Mouse (Mus musculus): ENCODE results near the gene L3mbtl3. TPM values are rescaled to one million over a fixed set of nuclear protein-coding genes. Genes with fewer than 3 reads are reported as not detected.

L3mbtl3 gene
- total RNA-seq, 2 experiments from 2014 or later: 4.2 TPM

DNA sequence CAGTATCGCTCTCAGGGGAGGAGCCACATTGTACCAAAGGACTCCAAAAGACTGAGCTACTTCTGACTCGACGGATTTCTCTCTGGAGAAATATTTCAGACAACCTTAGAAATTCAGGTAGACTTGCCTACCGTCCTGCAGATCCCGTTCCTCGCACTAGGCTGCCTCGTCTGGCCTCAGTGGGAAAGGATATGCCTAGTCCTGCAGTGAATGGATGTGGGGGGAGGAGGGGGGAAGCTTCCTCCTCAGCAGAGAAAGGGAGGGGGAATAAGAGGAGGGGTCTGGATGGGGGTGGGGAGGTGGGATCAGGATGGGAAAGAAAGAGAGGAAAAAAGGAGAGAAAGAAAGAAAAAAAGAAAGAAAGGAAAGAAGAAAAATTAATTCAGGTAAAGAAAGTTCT lies 28.2 kb downstream of the L3mbtl3 start:
- no peak for ATAC-seq (replicated peaks; ENCODE audit: low FRiP score, low TSS enrichment, poor library complexity, severe bottlenecking)

DNA sequence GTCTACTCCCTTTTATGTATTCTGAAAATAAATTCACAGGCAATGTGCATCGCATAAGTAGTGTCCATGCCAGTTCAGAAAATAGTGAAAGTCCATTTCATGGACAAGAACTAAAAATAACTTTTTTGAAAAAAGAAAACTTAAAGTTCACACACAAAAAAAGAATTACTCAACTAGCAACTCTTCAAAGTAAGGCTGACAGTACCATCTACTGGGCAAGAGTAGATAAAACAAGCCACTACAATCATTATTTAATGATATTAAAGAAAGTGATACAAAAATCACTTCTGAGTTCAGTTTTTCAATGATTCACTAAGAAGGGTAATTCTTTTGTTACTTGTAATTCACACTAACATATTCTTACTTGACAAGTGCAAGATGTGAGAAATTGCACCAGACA lies 29.9 kb downstream of the L3mbtl3 start:
- ATAC-seq (replicated peaks; ENCODE audit: low FRiP score, low TSS enrichment, poor library complexity, severe bottlenecking): no peak

DNA sequence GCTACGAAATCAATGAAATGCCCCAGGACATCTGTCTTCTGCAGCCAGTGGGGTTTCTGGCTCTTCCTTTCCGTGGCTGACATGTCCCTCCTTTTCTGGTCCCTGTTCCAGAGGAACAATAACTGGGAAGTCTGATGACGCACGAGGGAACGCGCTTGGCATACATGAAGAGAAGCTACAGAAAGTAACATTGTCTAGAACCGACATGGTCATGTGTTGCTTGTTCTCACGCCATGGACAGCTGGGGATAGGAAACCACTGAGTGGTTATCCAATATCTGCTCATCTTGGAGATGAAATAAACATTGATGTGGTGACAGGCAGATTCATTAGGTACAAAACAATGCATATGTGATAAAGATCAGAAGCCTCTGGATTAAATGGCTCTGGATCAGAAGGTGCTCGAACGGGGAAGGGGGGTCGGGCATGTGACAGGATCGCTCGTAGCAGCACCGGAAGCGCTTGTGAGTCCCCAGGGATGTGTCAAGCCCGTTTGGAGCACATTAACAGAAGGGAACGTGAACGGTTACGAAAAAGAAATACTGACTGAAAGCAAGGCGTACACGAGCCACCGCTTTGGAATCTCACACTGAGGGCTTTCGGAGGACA lies 37.8 kb downstream of the L3mbtl3 start:
- no peak for ATAC-seq (replicated peaks; ENCODE audit: low FRiP score, low TSS enrichment, poor library complexity, severe bottlenecking)

DNA sequence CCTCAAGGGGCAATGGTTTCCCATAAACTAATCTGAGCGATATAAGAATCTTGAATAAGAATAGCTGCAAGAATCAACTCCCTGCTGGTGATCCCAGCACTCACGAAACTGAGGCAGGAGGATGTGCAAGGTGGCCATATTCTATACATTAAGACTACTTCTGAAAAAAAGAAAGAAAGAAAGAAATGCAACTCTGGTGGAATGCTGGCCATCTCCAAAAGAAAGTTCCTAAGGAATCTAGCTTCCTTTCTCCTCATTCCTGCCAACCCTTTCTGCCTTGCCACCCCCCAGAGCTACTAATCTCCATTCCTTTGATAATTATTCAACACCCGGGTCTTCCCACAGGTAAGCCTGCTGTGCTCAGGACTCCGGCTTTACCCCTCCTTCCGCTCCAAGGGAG lies 41.8 kb downstream of the L3mbtl3 start:
- ATAC-seq (replicated peaks; ENCODE audit: low FRiP score, low TSS enrichment, poor library complexity, severe bottlenecking): no peak

DNA sequence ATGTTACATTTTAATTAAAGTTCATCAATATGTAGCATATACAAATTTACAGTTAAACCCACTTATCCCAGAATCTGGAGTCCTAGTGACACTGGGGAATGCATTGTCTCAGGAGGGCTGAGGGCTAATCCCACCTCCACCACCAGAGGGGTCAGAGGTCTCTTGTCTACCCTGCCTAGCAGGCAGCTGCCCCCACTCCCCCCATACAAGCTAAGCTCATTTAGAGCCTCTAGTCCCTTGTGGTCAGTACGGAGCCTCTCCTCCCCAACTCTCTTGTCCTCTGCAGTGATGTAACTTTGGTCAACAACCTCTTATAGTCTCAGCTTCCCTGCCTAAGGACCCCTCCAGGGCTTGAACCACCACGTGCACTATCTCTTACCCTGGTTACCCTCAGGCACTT lies 43.0 kb downstream of the L3mbtl3 start:
- ATAC-seq (replicated peaks; ENCODE audit: low FRiP score, low TSS enrichment, poor library complexity, severe bottlenecking): no peak

DNA sequence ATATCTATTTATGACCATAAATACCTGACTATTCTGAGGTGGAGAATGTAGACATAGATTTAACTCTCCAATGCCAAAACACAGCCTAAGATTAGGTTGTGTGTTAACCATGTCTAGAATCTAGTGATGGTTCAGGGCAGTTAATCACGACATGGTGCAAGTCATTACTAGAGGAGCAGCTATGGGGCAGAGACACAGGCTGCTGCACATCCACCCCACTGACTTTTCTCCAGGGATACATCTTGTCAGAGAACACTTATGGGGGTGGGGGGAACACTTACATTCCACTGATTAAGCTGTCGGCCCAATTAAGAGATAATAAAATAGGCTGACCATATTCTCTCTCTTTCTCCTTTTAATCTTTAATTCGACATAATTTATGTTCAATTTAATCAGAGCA lies 46.9 kb downstream of the L3mbtl3 start:
- no peak for ATAC-seq (replicated peaks; ENCODE audit: low FRiP score, low TSS enrichment, poor library complexity, severe bottlenecking)

DNA sequence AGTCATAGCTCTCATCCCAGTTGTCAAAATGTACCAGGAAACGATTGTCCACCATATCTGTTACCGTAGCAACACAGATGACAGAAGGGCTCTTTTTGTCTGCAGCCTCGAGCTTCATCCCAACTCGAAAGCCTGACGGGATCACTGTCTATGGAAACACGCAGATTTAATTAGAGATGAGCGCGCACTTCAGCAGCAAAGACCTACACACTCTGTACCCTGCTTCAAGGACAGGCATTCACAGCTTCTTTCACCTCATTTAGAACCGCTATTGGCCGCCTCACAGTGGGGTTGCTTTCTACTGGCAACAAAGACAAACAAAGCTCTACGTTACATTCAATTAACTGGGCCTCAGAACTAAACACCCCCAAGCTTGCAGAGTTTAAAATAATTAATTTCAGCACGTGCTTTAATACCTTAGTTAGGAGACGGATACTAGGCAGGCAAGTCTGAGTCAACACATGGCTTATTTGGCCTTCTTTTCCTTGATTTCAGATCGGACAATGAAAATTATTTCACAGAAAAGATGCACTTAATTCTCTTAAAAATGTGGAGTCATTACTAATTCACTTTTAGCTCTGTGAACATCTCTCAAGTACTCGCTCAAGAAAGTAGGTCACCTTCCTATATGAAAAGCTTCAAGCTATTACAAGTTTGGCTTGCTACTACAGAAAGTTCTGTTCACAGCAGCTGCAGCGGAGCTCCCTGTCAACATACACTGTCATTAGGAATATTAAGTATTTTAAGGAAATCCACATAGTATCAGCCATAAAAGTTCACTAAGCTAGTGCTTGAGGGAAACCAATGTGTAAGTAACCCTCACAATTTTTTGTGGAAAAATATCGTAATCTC lies 47.9 kb downstream of the L3mbtl3 start:
- ATAC-seq (replicated peaks; ENCODE audit: low FRiP score, low TSS enrichment, poor library complexity, severe bottlenecking): no peak

DNA sequence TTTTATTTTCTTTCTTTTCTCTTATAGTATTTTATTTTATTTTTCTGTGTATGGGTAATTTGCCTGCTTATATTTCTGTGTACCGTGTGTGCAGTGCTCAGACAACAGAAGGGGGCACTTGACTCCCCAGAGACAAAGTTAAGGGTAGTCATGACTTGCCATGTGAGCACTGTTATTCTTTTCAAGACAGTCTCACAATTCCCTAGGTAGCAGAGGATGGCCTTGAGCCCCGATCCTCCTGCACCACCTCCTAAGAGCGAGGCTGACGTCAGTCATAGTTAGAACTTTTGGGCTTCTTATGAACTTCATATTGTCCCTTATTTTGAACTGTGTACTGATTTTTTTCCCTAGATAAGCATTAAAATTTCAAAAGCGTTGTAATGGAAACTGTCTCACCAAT lies 48.5 kb downstream of the L3mbtl3 start:
- no peak for ATAC-seq (replicated peaks; ENCODE audit: low FRiP score, low TSS enrichment, poor library complexity, severe bottlenecking)

DNA sequence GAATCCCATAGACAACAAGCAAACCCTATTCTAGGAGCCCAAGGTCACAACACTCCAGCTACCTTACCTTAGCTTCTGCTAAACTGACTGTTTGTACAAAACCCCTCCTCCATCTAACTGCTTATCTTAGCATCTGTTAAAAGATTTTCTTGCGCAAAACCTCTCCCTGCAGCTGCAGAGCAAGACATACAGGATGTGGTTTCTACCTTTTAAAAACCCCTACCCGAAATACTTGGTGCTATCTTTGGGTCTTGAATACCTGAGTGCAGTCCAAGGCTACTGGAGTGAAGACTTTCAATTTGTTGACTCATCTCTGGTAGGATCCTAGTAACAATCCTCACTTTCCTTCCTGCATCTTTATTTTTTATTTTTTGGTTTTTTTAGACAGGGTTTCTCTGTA lies 50.5 kb downstream of the L3mbtl3 start:
- no peak for ATAC-seq (replicated peaks; ENCODE audit: low FRiP score, low TSS enrichment, poor library complexity, severe bottlenecking)

DNA sequence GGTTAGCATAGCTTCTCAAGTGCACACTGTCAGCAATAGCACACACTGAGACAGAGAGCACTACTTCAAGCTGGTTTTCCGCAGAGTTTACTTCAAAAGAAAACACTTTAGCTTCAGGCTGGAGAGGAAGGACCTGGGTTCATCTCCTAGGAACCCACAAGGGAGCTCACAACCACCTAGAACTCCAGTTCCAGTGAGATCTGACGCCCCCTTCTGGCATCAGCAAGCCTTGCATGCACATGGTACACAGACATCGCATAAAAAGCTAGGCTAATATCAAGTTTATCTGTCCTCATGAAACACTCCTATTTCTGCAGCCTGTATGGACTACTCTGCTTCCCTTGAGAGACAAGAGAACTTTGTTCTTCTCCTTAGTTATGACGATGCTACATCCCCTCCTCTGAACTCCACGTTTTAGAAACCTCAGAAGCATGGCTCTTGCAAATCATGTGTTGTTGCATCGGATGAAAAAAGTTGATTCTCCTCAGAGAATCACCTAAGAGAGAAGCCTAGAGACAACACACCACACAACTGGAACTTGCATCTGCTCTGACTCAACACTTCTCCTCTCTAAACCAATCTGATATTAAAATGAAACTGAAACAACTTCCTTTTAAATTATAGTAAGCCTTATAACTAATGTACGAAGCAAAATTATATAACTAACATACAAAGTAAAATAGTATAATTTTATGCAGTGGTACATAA lies 53.3 kb downstream of the L3mbtl3 start:
- ATAC-seq (replicated peaks; ENCODE audit: low FRiP score, low TSS enrichment, poor library complexity, severe bottlenecking): peak; percentile 77

DNA sequence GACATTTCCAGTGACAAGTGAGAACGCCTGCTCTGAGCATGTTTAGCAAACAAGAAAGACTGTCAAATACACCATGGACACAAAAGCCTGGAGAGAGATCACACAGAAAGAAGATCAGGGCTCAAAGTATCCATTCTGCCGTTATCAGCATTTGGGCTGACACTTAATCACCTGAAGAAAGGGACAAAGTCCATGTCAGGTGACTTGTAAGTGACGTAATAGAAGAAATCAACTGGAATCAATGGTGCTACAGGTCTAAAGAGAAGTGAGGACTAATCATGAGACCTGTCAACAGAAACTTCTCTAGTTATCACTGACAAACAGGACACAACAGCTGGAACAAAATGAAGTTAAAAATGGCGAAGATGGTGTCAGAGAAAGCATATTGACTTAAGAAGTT lies 55.1 kb downstream of the L3mbtl3 start:
- ATAC-seq (replicated peaks; ENCODE audit: low FRiP score, low TSS enrichment, poor library complexity, severe bottlenecking): no peak

DNA sequence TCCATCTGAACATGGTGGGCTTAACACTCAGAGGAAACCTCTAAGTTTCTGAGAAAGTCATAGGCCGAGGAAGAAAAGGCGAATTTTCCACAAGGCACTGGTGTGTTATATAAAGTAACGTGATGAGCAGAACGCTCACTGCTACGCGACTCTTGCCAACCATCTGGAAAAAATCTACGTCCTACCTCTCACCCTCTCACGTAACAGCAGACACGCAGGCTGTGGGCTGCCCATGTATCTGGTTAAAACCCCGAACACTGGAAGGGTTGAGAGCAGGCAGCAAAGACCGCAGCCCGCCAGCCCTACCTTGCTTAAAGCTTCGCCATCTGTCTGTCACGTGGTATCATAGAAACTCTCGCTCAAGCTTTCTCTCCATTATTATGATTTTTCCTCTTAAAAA lies 61.4 kb downstream of the L3mbtl3 start:
- ATAC-seq (replicated peaks; ENCODE audit: low FRiP score, low TSS enrichment, poor library complexity, severe bottlenecking): no peak

DNA sequence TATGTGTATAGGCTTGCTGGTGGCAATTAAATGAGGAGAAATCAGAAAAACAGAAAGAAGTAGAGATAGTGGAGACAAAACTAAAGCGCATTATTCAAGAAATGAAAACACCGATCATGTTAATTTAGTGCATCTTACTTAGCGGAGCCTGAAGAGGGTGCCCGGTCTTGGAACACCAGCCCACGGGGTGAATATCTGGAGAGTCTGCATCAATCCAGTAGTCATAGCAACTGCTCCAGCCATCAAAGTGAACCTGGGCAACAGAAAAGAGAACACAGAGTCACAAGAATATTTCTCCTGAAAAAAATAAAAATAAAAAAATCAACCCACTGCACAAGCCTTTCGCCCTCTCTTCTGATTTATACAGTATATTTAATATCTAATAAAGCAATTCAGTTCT lies 72.3 kb downstream of the L3mbtl3 start:
- ATAC-seq (replicated peaks; ENCODE audit: low FRiP score, low TSS enrichment, poor library complexity, severe bottlenecking): no peak

DNA sequence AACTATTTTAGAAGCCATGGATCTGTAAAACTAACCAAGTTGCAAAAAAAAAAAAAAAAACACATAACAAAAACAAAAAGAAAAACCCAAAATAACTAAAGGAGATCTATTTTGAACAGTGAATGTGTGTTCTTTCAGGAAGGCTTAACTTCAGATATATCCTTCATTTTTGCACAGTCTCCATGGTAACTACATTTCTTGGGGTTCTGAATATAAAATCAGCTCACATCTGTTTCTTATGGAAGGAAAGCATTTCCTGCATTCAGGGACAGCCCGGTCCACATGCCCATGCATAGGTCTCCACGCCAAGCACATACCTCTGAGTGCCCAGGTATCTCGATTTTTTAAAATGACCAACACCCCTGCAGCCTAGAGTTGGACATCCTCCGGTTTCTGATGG lies 73.4 kb downstream of the L3mbtl3 start:
- no peak for ATAC-seq (replicated peaks; ENCODE audit: low FRiP score, low TSS enrichment, poor library complexity, severe bottlenecking)

DNA sequence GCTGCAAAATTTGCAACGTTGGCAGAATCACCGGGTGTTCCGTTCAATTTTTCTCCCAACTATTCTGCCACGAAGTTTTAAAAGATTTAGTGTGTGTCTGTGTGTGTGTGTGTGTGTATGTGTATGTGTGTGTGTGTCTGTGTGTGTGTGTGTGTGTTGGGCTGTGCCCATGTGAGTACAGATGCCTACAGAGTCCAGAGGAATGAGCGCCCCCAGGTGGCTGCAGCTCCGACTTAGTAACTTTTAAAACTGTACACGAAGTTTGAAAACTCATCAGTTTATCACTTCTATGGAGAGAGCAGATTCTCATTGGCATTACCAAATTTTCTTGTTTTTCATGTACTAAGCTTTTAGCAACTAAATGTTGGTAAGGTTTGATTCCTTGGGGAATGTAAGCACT lies 78.1 kb downstream of the L3mbtl3 start:
- ATAC-seq (replicated peaks; ENCODE audit: low FRiP score, low TSS enrichment, poor library complexity, severe bottlenecking): no peak

DNA sequence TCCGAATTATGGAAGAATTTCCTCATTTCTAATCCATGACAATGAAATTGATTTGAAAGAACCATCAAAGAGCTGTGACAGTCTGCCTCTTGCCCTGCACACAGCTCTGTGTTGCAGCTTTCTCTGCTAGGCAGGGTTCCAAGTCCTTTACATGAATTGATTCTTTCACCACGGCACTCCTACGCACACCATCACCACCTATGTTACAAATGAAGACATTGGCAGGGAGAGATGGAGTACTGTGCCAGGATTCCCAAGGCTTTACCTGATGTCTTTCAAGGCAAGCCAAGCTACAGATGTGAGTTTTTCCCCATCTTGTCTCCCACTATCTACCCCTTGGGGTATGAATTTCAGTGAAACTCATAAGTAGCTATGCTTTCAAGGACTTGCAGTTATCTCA lies 78.6 kb downstream of the L3mbtl3 start:
- no peak for ATAC-seq (replicated peaks; ENCODE audit: low FRiP score, low TSS enrichment, poor library complexity, severe bottlenecking)

DNA sequence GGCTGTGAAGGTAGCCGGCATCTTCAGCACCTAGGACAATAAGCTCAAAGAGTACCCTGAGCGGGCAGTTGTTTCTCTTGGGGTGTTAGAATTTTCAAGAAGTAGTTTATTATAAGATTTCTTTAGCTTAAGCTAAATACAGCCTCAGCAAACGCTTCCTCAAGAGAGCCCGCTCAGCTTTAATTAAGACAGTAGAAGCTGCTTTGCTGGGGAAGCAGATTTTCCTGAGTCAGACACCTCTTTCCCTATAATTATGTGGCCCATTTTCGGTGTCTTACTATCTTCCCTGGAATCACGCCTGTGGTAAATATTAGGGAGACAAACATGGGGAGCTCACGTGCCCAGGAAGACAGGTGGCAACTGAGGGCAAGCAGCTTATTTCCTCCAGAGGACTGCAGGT lies 88.6 kb downstream of the L3mbtl3 start:
- no peak for ATAC-seq (replicated peaks; ENCODE audit: low FRiP score, low TSS enrichment, poor library complexity, severe bottlenecking)

DNA sequence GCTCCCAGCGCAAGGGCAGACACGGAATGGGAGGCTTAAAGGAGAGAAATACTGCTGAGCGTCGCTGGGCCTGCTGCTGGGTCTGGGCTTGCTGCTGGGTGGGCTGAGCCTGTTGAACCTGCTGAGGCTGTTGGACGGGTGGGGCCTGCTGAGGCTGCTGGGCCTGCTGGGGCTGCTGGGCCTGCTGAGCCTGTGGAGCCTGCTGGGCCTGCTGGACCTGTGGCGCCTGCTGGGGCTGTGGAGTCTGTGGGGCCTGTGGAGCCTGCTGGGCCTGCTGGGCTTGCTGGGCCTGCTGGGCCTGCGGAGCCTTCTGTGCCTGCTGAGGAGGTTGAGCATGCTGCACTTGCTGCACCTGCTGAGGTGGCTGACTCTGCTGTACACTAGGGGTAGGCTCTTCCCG lies 95.8 kb downstream of the L3mbtl3 start:
- no peak for ATAC-seq (replicated peaks; ENCODE audit: low FRiP score, low TSS enrichment, poor library complexity, severe bottlenecking)

DNA sequence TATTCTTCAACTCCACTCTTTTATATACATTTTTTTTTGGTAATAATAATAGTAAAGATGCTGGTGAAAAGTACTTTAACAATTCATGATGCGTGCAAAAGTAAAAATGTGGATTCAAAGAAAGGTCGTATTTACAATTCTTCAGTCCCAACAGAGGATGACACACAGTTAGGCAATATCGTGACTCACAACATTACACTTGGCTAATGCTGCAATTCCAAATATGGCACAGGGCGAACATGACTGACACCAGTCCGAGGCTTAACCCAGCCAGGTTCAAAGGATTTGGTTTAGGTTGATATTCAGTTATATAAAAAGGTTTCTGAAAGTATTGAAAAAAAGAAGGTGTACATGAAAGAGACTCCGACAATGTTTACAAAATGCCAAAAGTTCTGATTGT lies 100.4 kb downstream of the L3mbtl3 start:
- ATAC-seq (replicated peaks; ENCODE audit: low FRiP score, low TSS enrichment, poor library complexity, severe bottlenecking): no peak

DNA sequence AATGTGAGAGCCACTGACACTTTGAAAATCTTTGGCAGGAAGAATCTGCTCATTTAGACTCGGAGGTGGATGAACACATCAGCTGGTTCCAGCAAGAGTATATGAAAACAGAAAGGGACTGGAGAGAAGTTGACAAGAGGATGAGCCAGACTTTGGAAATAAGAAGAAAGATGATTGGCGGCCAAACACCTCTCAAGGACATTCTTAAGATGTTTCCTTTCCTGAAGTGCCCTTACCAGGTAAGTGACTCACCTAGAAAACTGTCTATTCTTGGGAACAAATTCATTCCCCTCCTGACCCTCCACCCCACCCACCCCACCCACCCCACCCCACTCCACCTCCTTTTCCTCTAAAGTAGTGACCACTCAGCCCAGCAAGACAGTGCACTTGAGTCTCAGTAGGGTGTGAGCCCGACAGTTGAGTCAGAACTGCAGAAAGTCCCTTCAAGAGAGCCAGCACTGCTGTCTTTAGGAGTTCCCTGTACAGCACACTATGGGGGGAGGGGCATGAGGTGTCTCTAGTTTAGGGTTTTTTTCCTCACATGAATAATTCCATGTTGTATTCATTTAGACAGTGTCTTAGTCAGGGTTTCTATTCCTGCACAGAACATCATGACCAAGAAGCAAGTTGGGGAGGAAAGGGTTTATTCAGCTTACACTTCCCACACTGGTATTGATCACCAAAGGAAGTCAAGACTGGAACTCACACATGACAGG lies 111.9 kb downstream of the L3mbtl3 start:
- no peak for ATAC-seq (replicated peaks; ENCODE audit: low FRiP score, low TSS enrichment, poor library complexity, severe bottlenecking)
